Mouse (Mus musculus): ENCODE measurements around the gene Shank1.

- TF ChIP-seq GATA1 (IDR thresholded peaks at IDR 0.05; ENCODE audit: borderline replicate concordance, low read length) (no peak), FLI1 (IDR thresholded peaks at IDR 0.05; ENCODE audit: low read length) (no peak)
Observed at GRCm38 (mm10) chr7:44274096-44274495, 36.0 kb upstream of the Shank1 start.
